Comparison of ENCODE assay signal across 15 mouse cellular contexts in the genomic region with DNA sequence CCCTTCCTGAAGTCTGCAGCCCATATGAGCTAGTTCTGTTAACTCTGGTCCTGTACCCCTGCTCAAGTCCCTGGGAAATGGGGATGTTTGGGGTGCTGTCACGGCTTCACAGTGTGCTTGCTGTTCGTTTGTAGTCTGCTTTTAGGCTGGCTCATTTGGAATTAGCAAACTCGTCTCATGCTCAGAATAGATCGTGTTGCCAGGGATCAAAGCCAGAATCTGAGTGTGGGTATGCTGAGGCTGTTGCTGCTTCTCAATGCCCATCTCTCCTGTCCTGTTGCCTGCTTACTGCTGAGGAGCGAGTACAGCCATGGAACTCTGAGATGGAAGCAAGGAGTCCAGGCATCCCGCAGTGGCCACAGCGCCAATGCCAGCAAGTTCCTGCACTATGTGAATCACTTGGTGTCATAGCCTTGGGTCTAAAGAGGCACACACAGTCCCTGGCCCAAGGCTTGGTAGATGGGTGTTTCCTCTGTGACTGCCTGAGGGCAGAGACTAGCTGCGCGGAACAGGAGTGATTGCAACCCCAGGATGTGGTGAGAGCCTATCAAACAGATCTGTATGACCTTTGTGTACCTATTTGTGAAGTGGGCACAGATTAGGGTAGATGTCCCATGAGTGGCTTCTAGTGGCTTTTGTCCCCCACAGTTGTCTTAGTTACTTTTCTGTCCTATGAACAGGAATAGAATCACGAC. TPM values are rescaled to one million over a fixed set of nuclear protein-coding genes. Genes with fewer than 3 reads are reported as not detected.
A peak's percentile ranks its signal among the peaks of the same experiment; 100 is the strongest.
DNase-seq lines count a peak whose midpoint lies in the region; ATAC-seq and TF ChIP-seq lines count a peak whose summit lies in the region.
"Had no signal": no experiment of that assay in that cellular context is flagged by ENCODE, and none has a peak within 500 bp of the region (broad histone marks: within the 10 kb centered on the region; RNA-seq: fewer than 3 reads in every experiment).

No protein-coding gene starts in this region.

- peak; percentile 37 for DNase-seq in adrenal gland, postnatal 25 days
- no peak for DNase-seq in adrenal gland, adult 18-20 months (ENCODE audit: low spot score in 2 of 2)
- DNase-seq in left cerebral cortex, adult 2 months (ENCODE audit: extremely low spot score in 1 of 2, low spot score in 2 of 2) = no peak
- DNase-seq in left cerebral cortex, adult 11 months (ENCODE audit: low spot score) = no peak
- DNase-seq in CD4-positive, CD25-positive, alpha-beta regulatory T cell, adult 2 months (ENCODE audit: low read depth, low spot score) = peak; percentile 67
- DNase-seq in kidney, adult 11 months = no peak
- DNase-seq in midbrain, embryonic 11.5 days (ENCODE audit: low spot score, missing footprints) = no peak
- DNase-seq: cerebellum, postnatal 36 days; lung, adult 2 months; right cerebral cortex, postnatal 25 days had no signal

- H3K27ac ChIP-seq in left cerebral cortex, adult 2 months = peak overlapping the region; percentile 4; the same call in 1 of the 2 replicates
- H3K27ac ChIP-seq in midbrain, embryonic 11.5 days (ENCODE audit: low read depth, low read length) = no peak overlapping the region; the same call in 1 of the 2 replicates
- H3K27ac ChIP-seq: forebrain, embryonic 12.5 days; kidney, postnatal 0 days; stomach, embryonic 15.5 days had no signal

- 94% methylated on average over 10 of the region's 10 CpGs for WGBS in midbrain, embryonic 11.5 days

- peak; percentile 47 for ATAC-seq in inflammation-experienced regulatory T-cells, adult 6 months
- no peak for ATAC-seq in midbrain, embryonic 11.5 days (ENCODE audit: low FRiP score)

- peaks cover 6% of the 10 kb centered on the region for H3K36me3 ChIP-seq in midbrain, embryonic 11.5 days (ENCODE audit: control insufficient read depth, insufficient read depth, low read length)
- H3K36me3 ChIP-seq: stomach, embryonic 15.5 days had no signal

- no peak overlapping the region for H3K4me2 ChIP-seq in midbrain, embryonic 11.5 days
- H3K4me2 ChIP-seq: forebrain, embryonic 12.5 days; limb, embryonic 13.5 days; stomach, embryonic 15.5 days had no signal

- H3K9me3 ChIP-seq in midbrain, embryonic 11.5 days (ENCODE audit: control insufficient read depth, low read length) = no peaks in the 10 kb centered on the region
- H3K9me3 ChIP-seq: limb, embryonic 13.5 days; stomach, embryonic 15.5 days had no signal

- no peak overlapping the region for H3K9ac ChIP-seq in midbrain, embryonic 11.5 days (ENCODE audit: low read length)
- H3K9ac ChIP-seq: forebrain, embryonic 12.5 days; limb, embryonic 13.5 days; stomach, embryonic 15.5 days had no signal

- H3K4me3 ChIP-seq in left cerebral cortex, adult 2 months = no peak overlapping the region
- H3K4me3 ChIP-seq in midbrain, embryonic 11.5 days (ENCODE audit: low read depth, low read length) = no peak overlapping the region
- H3K4me3 ChIP-seq: forebrain, embryonic 12.5 days; limb, embryonic 13.5 days; stomach, embryonic 15.5 days had no signal

- no peak for TF ChIP-seq CTCF in left cerebral cortex, adult 2 months (IDR thresholded peaks at IDR 0.05)

- H3K4me1 ChIP-seq in midbrain, embryonic 11.5 days (ENCODE audit: control insufficient read depth, insufficient read depth, low read length) = peaks cover 17% of the 10 kb centered on the region

- intact Hi-C loops in left cerebral cortex, adult 2 months (cut with DNase I) = no loop called here

- no peaks in the 10 kb centered on the region for H3K27me3 ChIP-seq in midbrain, embryonic 11.5 days (ENCODE audit: control insufficient read depth, insufficient read depth, low read length)
- H3K27me3 ChIP-seq: forebrain, embryonic 12.5 days; limb, embryonic 13.5 days; stomach, embryonic 15.5 days had no signal

RNA-seq across cellular contexts. Expression of a gene that starts 44.3 kb away (rescaled TPM):
- total RNA-seq in adrenal gland, postnatal 25 days (2021) = 33.5 and 60.5 TPM in 2 replicates
- total RNA-seq in adrenal gland, adult 18-20 months (2021) = 10 to 100 TPM; 54.3 to 63.6 TPM
- 10 to 100 TPM; 53.0 to 58.8 TPM for total RNA-seq in left cerebral cortex, adult 2 months (2021)
- polyA plus RNA-seq in inflammation-experienced regulatory T-cells, adult 6 months (2017; shearing (Covaris generic)) = 10 to 100 TPM; 14.8 to 39.1 (median 20.4) TPM
- 66.9 and 76.6 TPM in 2 replicates for polyA plus RNA-seq in midbrain, embryonic 11.5 days (2014; fragmentation: Nextera tagmentation; extraction: Ambion mirVana)

Comparison
In these comparisons a context has a peak if more than half of its experiments do, and no peak if none do; other contexts are left out.
1. DNase-seq: peak in adrenal gland, postnatal 25 days (single experiment) and CD4-positive, CD25-positive, alpha-beta regulatory T cell, adult 2 months (single experiment); none in adrenal gland, adult 18-20 months (0 of 2), left cerebral cortex, adult 2 months (0 of 2), left cerebral cortex, adult 11 months (single experiment), kidney, adult 11 months (single experiment) and midbrain, embryonic 11.5 days (single experiment).